Mouse (Mus musculus): Measurements from ENCODE around the gene Ugt1a6a.

Gene Ugt1a6a

GRCm38 (mm10) chr1:88249596-88249995, 115.0 kb downstream of the Ugt1a6a start:
- no peak for DNase-seq (ENCODE audit: low read depth, low spot score)

GRCm38 (mm10) chr1:88250023-88250422, 115.4 kb downstream of the Ugt1a6a start:
- DNase-seq (ENCODE audit: low read depth, low spot score) = no peak

- no peak for DNase-seq (ENCODE audit: low read depth, low spot score)
These were observed 118.5 kb downstream of the Ugt1a6a start for GRCm38 (mm10) chr1:88253106-88253505.

GRCm38 (mm10) chr1:88253540-88253939, 118.9 kb downstream of the Ugt1a6a start:
- no peak for DNase-seq (ENCODE audit: low read depth, low spot score)

- no peak for DNase-seq (ENCODE audit: low read depth, low spot score)
These were observed 120.3 kb downstream of the Ugt1a6a start for GRCm38 (mm10) chr1:88254793-88255465.

GRCm38 (mm10) chr1:88255466-88255857, 120.9 kb downstream of the Ugt1a6a start:
- no peak for DNase-seq (ENCODE audit: low read depth, low spot score)

- DNase-seq (ENCODE audit: low read depth, low spot score) = no peak
These were observed 121.6 kb downstream of the Ugt1a6a start for GRCm38 (mm10) chr1:88255989-88256754.

GRCm38 (mm10) chr1:88256886-88257663, 122.5 kb downstream of the Ugt1a6a start:
- DNase-seq (ENCODE audit: low read depth, low spot score) = no peak

GRCm38 (mm10) chr1:88257681-88258080, 123.1 kb downstream of the Ugt1a6a start:
- DNase-seq (ENCODE audit: low read depth, low spot score) = no peak

GRCm38 (mm10) chr1:88258361-88258760, 123.8 kb downstream of the Ugt1a6a start:
- no peak for DNase-seq (ENCODE audit: low read depth, low spot score)

GRCm38 (mm10) chr1:88258881-88259642, 124.5 kb downstream of the Ugt1a6a start:
- DNase-seq (ENCODE audit: low read depth, low spot score) = peak; percentile 53

GRCm38 (mm10) chr1:88259643-88260024, 125.0 kb downstream of the Ugt1a6a start:
- DNase-seq (ENCODE audit: low read depth, low spot score) = no peak

GRCm38 (mm10) chr1:88260114-88260513, 125.5 kb downstream of the Ugt1a6a start:
- no peak for DNase-seq (ENCODE audit: low read depth, low spot score)

GRCm38 (mm10) chr1:88260604-88261377, 126.2 kb downstream of the Ugt1a6a start:
- DNase-seq (ENCODE audit: low read depth, low spot score) = no peak

GRCm38 (mm10) chr1:88261706-88262105, 127.1 kb downstream of the Ugt1a6a start:
- no peak for DNase-seq (ENCODE audit: low read depth, low spot score)

- DNase-seq (ENCODE audit: low read depth, low spot score) = peak; percentile 78
These were observed 127.6 kb downstream of the Ugt1a6a start for GRCm38 (mm10) chr1:88262255-88262654.

- no peak for DNase-seq (ENCODE audit: low read depth, low spot score)
These were observed 128.4 kb downstream of the Ugt1a6a start for GRCm38 (mm10) chr1:88262961-88263360.

GRCm38 (mm10) chr1:88263778-88264177, 129.2 kb downstream of the Ugt1a6a start:
- no peak for DNase-seq (ENCODE audit: low read depth, low spot score)

- DNase-seq (ENCODE audit: low read depth, low spot score) = peak; percentile 44
These were observed 129.7 kb downstream of the Ugt1a6a start for GRCm38 (mm10) chr1:88264237-88264868.

- no peak for DNase-seq (ENCODE audit: low read depth, low spot score)
These were observed 130.2 kb downstream of the Ugt1a6a start for GRCm38 (mm10) chr1:88264869-88265240.
